Mouse (Mus musculus) spleen, adult 2 months (tissue): Measurements from ENCODE around the gene Armc8.

Source experiments
- CTCF ChIP-seq: fragments of 200-500 bp; IDR thresholded peaks from 2 replicates; pipeline ENCODE4 v1.5.1; 2011; ENCODE audit warnings: mild to moderate bottlenecking, inconsistent platforms; ENCODE audit not compliant: insufficient read depth, insufficient read length, insufficient replicate concordance; ENCODE audit errors: extremely low read depth
- POLR2A ChIP-seq: fragments of 200-500 bp; IDR thresholded peaks from 2 replicates; pipeline ENCODE4 v1.6.1; 2011; ENCODE audit warnings: low read depth, low read length, inconsistent platforms

DNA sequence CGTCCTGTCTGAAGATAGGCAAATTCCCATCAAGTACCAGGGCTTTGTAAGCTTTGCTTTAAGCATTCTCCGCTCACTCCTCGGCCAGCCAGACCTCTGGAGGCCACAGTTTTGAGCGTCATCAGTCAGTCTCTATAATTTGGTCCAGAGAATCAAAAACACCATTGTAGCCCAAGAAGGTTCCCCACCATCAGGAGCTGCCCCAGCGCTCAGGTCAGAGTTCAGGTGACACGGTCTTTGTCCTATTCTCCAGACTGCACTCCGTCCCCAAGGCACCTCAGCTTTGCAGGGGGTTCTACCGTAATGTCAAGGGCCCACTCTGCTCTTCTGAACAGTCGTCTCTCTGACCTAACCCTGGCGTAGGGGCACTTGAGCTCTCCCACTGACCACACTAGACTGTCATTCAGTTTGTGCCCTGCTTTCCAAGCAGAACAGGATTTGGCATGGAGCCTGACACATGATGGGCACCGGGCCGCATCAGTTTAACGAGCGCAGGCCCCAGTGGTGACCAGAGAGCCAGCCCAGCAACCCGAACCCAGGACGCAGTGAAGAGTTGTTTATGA, 133.0 kb downstream of the Armc8 start:
- TF ChIP-seq POLR2A, result no peak
- no peak for TF ChIP-seq CTCF
